Mouse (Mus musculus): ENCODE measurements around the gene Mesp1. TPM values are rescaled to one million over a fixed set of nuclear protein-coding genes. Genes with fewer than 3 reads are reported as not detected.

Gene Mesp1
- total and polyA plus RNA-seq, 3 experiments, result not detected

DNA sequence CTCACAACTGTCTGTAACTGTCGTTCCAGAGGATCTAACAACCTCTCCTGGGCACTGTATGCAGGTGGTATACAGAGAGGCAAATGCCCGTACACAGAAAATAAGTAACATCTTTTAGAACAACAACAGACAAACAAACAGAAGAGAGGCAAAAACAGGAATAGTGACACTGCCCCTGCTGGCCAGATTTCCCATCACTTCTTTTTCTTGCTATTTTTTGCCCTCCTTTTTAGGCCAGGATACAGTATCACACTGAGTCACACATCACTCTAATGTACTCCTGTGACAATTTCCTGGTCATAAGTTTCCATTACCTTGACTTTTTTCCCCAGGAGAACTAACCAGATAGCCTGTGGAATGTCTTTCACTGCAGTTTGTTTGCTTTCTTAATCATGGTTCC is 37.3 kb downstream of the Mesp1 start:
- Histone ChIP-seq H3K9ac (ENCODE audit: insufficient read depth, low read depth) (no peak overlapping the region), H3K27ac (ENCODE audit: insufficient read depth, low read depth) (no peak overlapping the region), H3K27me3 (replicated peaks) (no peaks in the 10 kb centered on the region), H3K4me1 (ENCODE audit: control insufficient read depth in 1 of 2, insufficient read depth in 2 of 2) (no peaks in the 10 kb centered on the region), H3K36me3 (replicated peaks in 1 of 2; ENCODE audit: control insufficient read depth in 1 of 2, insufficient read depth in 1 of 2, low read length in 1 of 2) (peaks cover 0 to 2% of the 10 kb centered on the region in 2 experiments), H3K4me2 (ENCODE audit: insufficient read depth, low read depth, poor library complexity, severe bottlenecking) (no peak overlapping the region), H3K4me3 (replicated peaks in 1 of 3; ENCODE audit: low read depth in 2 of 3, low read length in 2 of 3, poor library complexity in 1 of 3) (no peak overlapping the region), H3K9me3 (replicated peaks; ENCODE audit: low read length) (no peaks in the 10 kb centered on the region), H3K79me2 (replicated peaks; ENCODE audit: control insufficient read depth, extremely low read depth, insufficient read depth, poor library complexity, severe bottlenecking) (no peaks in the 10 kb centered on the region)
- in situ Hi-C loops (cut with MboI; ENCODE audit: low pct_ligation_motif_present, low pct_unique_long_range_greater_than_20kb, low sequenced_read_pairs) (no loop called here), dilution Hi-C loops (cut with MboI; ENCODE audit: extremely low pct_ligation_motif_present, extremely low pct_unique_long_range_greater_than_20kb, low sequenced_read_pairs) (no loop called here)
- TF ChIP-seq CTCF (conservative IDR thresholded peaks at IDR 0.05 in 1 of 2, IDR thresholded peaks at IDR 0.05 in 1 of 2; ENCODE audit: low read depth in 2 of 2, low read length in 2 of 2), result peak; percentile 11 to 21; a peak in 2 of 4 replicates
- no peak for TF ChIP-seq POLR2AphosphoS2 (IDR thresholded peaks at IDR 0.05; ENCODE audit: low read depth, low read length)
- no peak for DNase-seq (ENCODE audit: extremely low read depth)

DNA sequence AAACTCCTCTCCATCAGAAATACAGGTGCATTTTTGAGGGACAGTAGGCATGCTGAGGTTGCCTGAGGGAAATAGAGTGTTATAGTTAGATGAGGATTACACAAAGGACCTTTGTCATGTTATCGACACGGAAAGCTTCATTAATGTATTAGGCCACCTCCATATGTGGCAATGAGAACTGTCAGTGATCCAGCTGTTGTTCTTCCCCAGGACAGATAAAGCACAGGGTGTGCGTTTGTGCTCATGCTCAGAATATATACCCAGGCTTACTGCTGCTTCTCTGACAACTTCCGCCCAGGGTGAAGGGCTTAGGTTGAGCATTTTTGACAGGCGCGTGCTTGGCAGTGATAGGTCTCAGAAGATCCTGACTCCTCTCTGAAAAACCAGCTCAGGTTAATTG is 44.1 kb downstream of the Mesp1 start:
- Histone ChIP-seq H3K27me3 (replicated peaks) (no peaks in the 10 kb centered on the region), H3K27ac (ENCODE audit: insufficient read depth, low read depth) (no peak overlapping the region), H3K9ac (ENCODE audit: insufficient read depth, low read depth) (no peak overlapping the region), H3K4me3 (replicated peaks in 1 of 3; ENCODE audit: low read depth in 2 of 3, low read length in 2 of 3, poor library complexity in 1 of 3) (no peak overlapping the region), H3K4me2 (ENCODE audit: insufficient read depth, low read depth, poor library complexity, severe bottlenecking) (no peak overlapping the region), H3K79me2 (replicated peaks; ENCODE audit: control insufficient read depth, extremely low read depth, insufficient read depth, poor library complexity, severe bottlenecking) (no peaks in the 10 kb centered on the region), H3K9me3 (replicated peaks; ENCODE audit: low read length) (no peaks in the 10 kb centered on the region), H3K4me1 (ENCODE audit: control insufficient read depth in 1 of 2, insufficient read depth in 2 of 2) (no peaks in the 10 kb centered on the region), H3K36me3 (replicated peaks in 1 of 2; ENCODE audit: control insufficient read depth in 1 of 2, insufficient read depth in 1 of 2, low read length in 1 of 2) (peaks cover 0 to 2% of the 10 kb centered on the region in 2 experiments)
- dilution Hi-C loops (cut with MboI; ENCODE audit: extremely low pct_ligation_motif_present, extremely low pct_unique_long_range_greater_than_20kb, low sequenced_read_pairs), result no loop called here
- in situ Hi-C loops (cut with MboI; ENCODE audit: low pct_ligation_motif_present, low pct_unique_long_range_greater_than_20kb, low sequenced_read_pairs), result no loop called here
- no peak for DNase-seq (ENCODE audit: extremely low read depth)
- TF ChIP-seq JUND (conservative IDR thresholded peaks at IDR 0.05; ENCODE audit: low read depth, low read length), result no peak
- no peak for TF ChIP-seq ZMIZ1 (IDR thresholded peaks at IDR 0.05; ENCODE audit: low read depth, low read length)

DNA sequence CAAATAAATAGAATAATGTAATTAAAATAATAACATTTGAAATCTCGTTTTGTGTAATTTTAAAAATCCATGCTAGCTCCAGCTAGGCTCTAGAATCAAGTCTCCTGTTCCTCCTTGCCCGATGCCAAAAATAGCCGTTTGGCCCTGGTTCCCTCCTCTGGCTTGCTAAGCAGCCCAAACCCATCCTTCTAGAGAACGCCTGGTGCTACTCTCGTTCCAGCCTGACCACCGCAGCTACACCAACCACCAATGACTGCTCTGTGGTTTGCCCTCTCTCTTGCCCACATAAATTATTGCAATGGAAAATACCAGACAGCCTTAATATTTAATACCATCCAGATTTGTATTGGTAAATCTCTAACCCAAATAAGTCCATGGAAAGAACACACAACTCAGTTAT is 45.9 kb downstream of the Mesp1 start:
- in situ Hi-C loops (cut with MboI; ENCODE audit: low pct_ligation_motif_present, low pct_unique_long_range_greater_than_20kb, low sequenced_read_pairs), result no loop called here
- H3K79me2 ChIP-seq (replicated peaks; ENCODE audit: control insufficient read depth, extremely low read depth, insufficient read depth, poor library complexity, severe bottlenecking), result no peaks in the 10 kb centered on the region
- H3K27ac ChIP-seq (ENCODE audit: insufficient read depth, low read depth), result no peak overlapping the region
- DNase-seq (ENCODE audit: extremely low read depth), result no peak
- no peaks in the 10 kb centered on the region for H3K27me3 ChIP-seq (replicated peaks)
- no peaks in the 10 kb centered on the region for H3K36me3 ChIP-seq (replicated peaks in 1 of 2; ENCODE audit: control insufficient read depth in 1 of 2, insufficient read depth in 1 of 2, low read length in 1 of 2)
- H3K4me3 ChIP-seq (replicated peaks in 1 of 3; ENCODE audit: low read depth in 2 of 3, low read length in 2 of 3, poor library complexity in 1 of 3), result no peak overlapping the region
- no peak overlapping the region for H3K4me2 ChIP-seq (ENCODE audit: insufficient read depth, low read depth, poor library complexity, severe bottlenecking)
- TF ChIP-seq JUND (conservative IDR thresholded peaks at IDR 0.05; ENCODE audit: low read depth, low read length) (no peak), MYC (IDR thresholded peaks at IDR 0.05; ENCODE audit: low read depth, low read length) (no peak), ZC3H11A (IDR thresholded peaks at IDR 0.05; ENCODE audit: low read depth, low read length) (no peak), BHLHE40 (IDR thresholded peaks at IDR 0.05; ENCODE audit: low read depth, low read length) (no peak), MAX (IDR thresholded peaks at IDR 0.05; ENCODE audit: low read length) (no peak), ZMIZ1 (IDR thresholded peaks at IDR 0.05; ENCODE audit: low read depth, low read length) (no peak), RAD21 (IDR thresholded peaks at IDR 0.05; ENCODE audit: low read depth, low read length) (no peak), TBP (conservative IDR thresholded peaks at IDR 0.05; ENCODE audit: low read depth, low read length) (no peak), ETS1 (conservative IDR thresholded peaks at IDR 0.05; ENCODE audit: low read depth, low read length) (no peak), MEF2A (IDR thresholded peaks at IDR 0.05; ENCODE audit: borderline replicate concordance, low read depth, low read length) (no peak), IRF4 (IDR thresholded peaks at IDR 0.05; ENCODE audit: low read depth, low read length) (no peak), E2F4 (IDR thresholded peaks at IDR 0.05; ENCODE audit: insufficient replicate concordance, low read depth, low read length) (no peak), ZNF384 (IDR thresholded peaks at IDR 0.05; ENCODE audit: low read depth, low read length) (no peak), PAX5 (IDR thresholded peaks at IDR 0.05; ENCODE audit: low read length) (no peak), POLR2AphosphoS2 (IDR thresholded peaks at IDR 0.05; ENCODE audit: low read depth, low read length) (no peak)
- no peaks in the 10 kb centered on the region for H3K9me3 ChIP-seq (replicated peaks; ENCODE audit: low read length)
- no peak overlapping the region for H3K9ac ChIP-seq (ENCODE audit: insufficient read depth, low read depth)
- peaks cover 0 to 5% of the 10 kb centered on the region in 2 experiments; a peak in 2 of 4 replicates for H3K4me1 ChIP-seq (ENCODE audit: control insufficient read depth in 1 of 2, insufficient read depth in 2 of 2)
- dilution Hi-C loops (cut with MboI; ENCODE audit: extremely low pct_ligation_motif_present, extremely low pct_unique_long_range_greater_than_20kb, low sequenced_read_pairs), result no loop called here
